Mouse (Mus musculus) colon, adult 2 months (tissue): ENCODE measurements around the gene Defb39. TPM values are rescaled to one million over a fixed set of nuclear protein-coding genes. Genes with fewer than 3 reads are reported as not detected.

Experiments used
- polyA plus RNA-seq: library from polyadenylated mRNA; depleted of rRNA; stranded (reverse); fragments of >200 nt; gene quantifications from 2 replicates; pipeline ENCODE4 v1.2.3, GENCODE M21; 2012; rRNA removed

Gene Defb39
- polyA plus RNA-seq: not detected in 2 replicates

GRCm38 (mm10) chr8:19064710-19065109 lies at the start of gene Defb39:
Gene Defb39 (minus strand): TSS chr8:19064810.

GRCm38 (mm10) chr8:19026466-19026865 lies 38.1 kb downstream of the Defb39 start, which contains the start of gene Defb38:
Gene Defb38 (minus strand): TSS chr8:19026566.

Other genes starting within 250 kb of the Defb39 start
- not detected in 2 replicates for gene Defb40, start 86.6 kb downstream of the Defb39 start, polyA plus RNA-seq
- 1.2 and 9.8 TPM in 2 replicates for gene Defb37, start 73.8 kb downstream of the Defb39 start, polyA plus RNA-seq
- not detected in 2 replicates for gene Defb38, start 38.2 kb downstream of the Defb39 start, polyA plus RNA-seq
- not detected in 2 replicates for gene Defb12, start 50.0 kb upstream of the Defb39 start, polyA plus RNA-seq
- not detected in 2 replicates for gene Defb34, start 58.9 kb upstream of the Defb39 start, polyA plus RNA-seq
- gene Gm45826, start 76.0 kb upstream of the Defb39 start, polyA plus RNA-seq: not detected in 2 replicates
- not detected in 2 replicates for gene Defb14, start 129.5 kb upstream of the Defb39 start, polyA plus RNA-seq
- not detected in 2 replicates for gene Defb4, start 133.9 kb upstream of the Defb39 start, polyA plus RNA-seq
- not detected in 2 replicates for gene Defb6, start 160.7 kb upstream of the Defb39 start, polyA plus RNA-seq
- gene Defb46, start 175.1 kb upstream of the Defb39 start, polyA plus RNA-seq: not detected in 2 replicates
- not detected in 2 replicates for gene Defb5, start 182.8 kb upstream of the Defb39 start, polyA plus RNA-seq
- not detected in 2 replicates for gene Defb3, start 228.6 kb upstream of the Defb39 start, polyA plus RNA-seq